Mouse (Mus musculus) central nervous system, embryonic 18 days (tissue): ENCODE measurements around the gene Cfap70. TPM values are rescaled to one million over a fixed set of nuclear protein-coding genes. Genes with fewer than 3 reads are reported as not detected.

Experiments used
- polyA plus RNA-seq: library from polyadenylated mRNA; depleted of rRNA; stranded (reverse); fragments of >200 nt; gene quantifications from 2 replicates; pipeline ENCODE4 v1.2.3, GENCODE M21; 2012; rRNA removed

Gene Cfap70
- polyA plus RNA-seq: 1.0 and 1.7 TPM in 2 replicates

GRCm38 (mm10) chr14:20451765-20452331, at the start of gene Cfap70:
Gene Cfap70 (minus strand): TSS chr14:20452226.

GRCm38 (mm10) chr14:20496603-20497002, 44.6 kb upstream of the Cfap70 start, which contains the start of gene Mss51:
Gene Mss51 (minus strand): TSS chr14:20496901.

GRCm38 (mm10) chr14:20479291-20480194, 27.5 kb upstream of the Cfap70 start, which contains the start of gene Anxa7:
Gene Anxa7 (minus strand): TSS chr14:20480133.

GRCm38 (mm10) chr14:20393205-20393913, 58.7 kb downstream of the Cfap70 start, which contains the start of gene Mrps16:
Gene Mrps16 (minus strand): TSS chr14:20393634.

GRCm38 (mm10) chr14:20388441-20389129, 63.4 kb downstream of the Cfap70 start, which contains the start of gene Dnajc9:
Gene Dnajc9 (minus strand): TSS chr14:20388910.

GRCm38 (mm10) chr14:20347991-20348541, 104.0 kb downstream of the Cfap70 start, which contains the start of the genes Ecd and Fam149b:
Gene Ecd (minus strand): TSS chr14:20348121.
Gene Fam149b (plus strand): TSS chr14:20348162.

Other genes with a start within 250 kb of the Cfap70 start
- gene Kcnk16, start 183.0 kb downstream of the Cfap70 start, polyA plus RNA-seq: not detected in 2 replicates
- 21.6 and 25.3 TPM in 2 replicates for gene Nudt13, start 157.5 kb downstream of the Cfap70 start, polyA plus RNA-seq
- gene Ecd, start 104.1 kb downstream of the Cfap70 start, polyA plus RNA-seq: 34.0 and 35.8 TPM in 2 replicates
- 53.0 and 54.0 TPM in 2 replicates for gene Fam149b, start 104.1 kb downstream of the Cfap70 start, polyA plus RNA-seq
- gene Dnajc9, start 63.3 kb downstream of the Cfap70 start, polyA plus RNA-seq: 96.5 and 99.4 TPM in 2 replicates
- 40.9 and 49.2 TPM in 2 replicates for gene Mrps16, start 58.6 kb downstream of the Cfap70 start, polyA plus RNA-seq
- gene Anxa7, start 27.9 kb upstream of the Cfap70 start, polyA plus RNA-seq: 36.4 and 39.5 TPM in 2 replicates
- 1.1 and 1.2 TPM in 2 replicates for gene Mss51, start 44.7 kb upstream of the Cfap70 start, polyA plus RNA-seq
- gene Ppp3cb, start 94.3 kb upstream of the Cfap70 start, polyA plus RNA-seq: 155 and 157 TPM in 2 replicates
- gene Usp54, start 188.8 kb upstream of the Cfap70 start, polyA plus RNA-seq: 24.4 and 27.1 TPM in 2 replicates
- 0.39 and 7.4 TPM in 2 replicates for gene Myoz1, start 204.3 kb upstream of the Cfap70 start, polyA plus RNA-seq
- gene Synpo2l, start 216.1 kb upstream of the Cfap70 start, polyA plus RNA-seq: 0.09 and 1.5 TPM in 2 replicates
- 118 and 135 TPM in 2 replicates for gene Sec24c, start 222.1 kb upstream of the Cfap70 start, polyA plus RNA-seq
- gene Fut11, start 242.7 kb upstream of the Cfap70 start, polyA plus RNA-seq: 21.2 and 22.4 TPM in 2 replicates